Mouse (Mus musculus) midbrain, embryonic 11.5 days (tissue): ENCODE results near the gene Zbtb16. TPM values are rescaled to one million over a fixed set of nuclear protein-coding genes. Genes with fewer than 3 reads are reported as not detected.

Source experiments
- ATAC-seq: fragments of 200-750 bp; cut with Nextera tagmentation; 2 replicates; pipeline ENCODE4 v1.8.0; 2017; ENCODE audit warnings: moderate TSS enrichment, moderate library complexity; ENCODE audit not compliant: low FRiP score
- DNase-seq: peaks from one replicate; pipeline ENCODE4 v3.0.0; 2015; ENCODE audit warnings: low spot score; ENCODE audit errors: missing footprints
- H3K27ac ChIP-seq: fragments of 300-500 bp; sonication (generic); 2 replicates; pipeline ENCODE4 v1.5.1; 2014; ENCODE audit warnings: low read depth, low read length
- H3K27me3 ChIP-seq: fragments of 300-500 bp; sonication (generic); 2 replicates; pipeline ENCODE4 v1.6.1; 2014; ENCODE audit warnings: mild to moderate bottlenecking, low read length, moderate library complexity, mixed read lengths; ENCODE audit not compliant: control insufficient read depth, insufficient read depth
- H3K36me3 ChIP-seq: fragments of 300-500 bp; sonication (generic); 2 replicates; pipeline ENCODE4 v1.6.1; 2014; ENCODE audit warnings: mild to moderate bottlenecking, low read length, moderate library complexity, mixed read lengths; ENCODE audit not compliant: control insufficient read depth, insufficient read depth
- H3K4me1 ChIP-seq: fragments of 300-500 bp; sonication (generic); 2 replicates; pipeline ENCODE4 v1.6.1; 2014; ENCODE audit warnings: low read length; ENCODE audit not compliant: control insufficient read depth, insufficient read depth
- H3K4me2 ChIP-seq: fragments of 300-500 bp; sonication (generic); 2 replicates; pipeline ENCODE4 v1.6.1; 2014; ENCODE audit warnings: mild to moderate bottlenecking, moderate library complexity
- H3K4me3 ChIP-seq: fragments of 300-500 bp; sonication (generic); 2 replicates; pipeline ENCODE4 v1.5.1; 2014; ENCODE audit warnings: low read depth, low read length
- H3K9ac ChIP-seq: fragments of 300-500 bp; sonication (generic); 2 replicates; pipeline ENCODE4 v1.6.1; 2014; ENCODE audit warnings: low read length
- H3K9me3 ChIP-seq: fragments of 300-500 bp; sonication (generic); 2 replicates; pipeline ENCODE4 v1.6.1; 2016; ENCODE audit warnings: low read length; ENCODE audit not compliant: control insufficient read depth
- WGBS: fragments of 180-500 bp; shearing (Covaris S2); extraction: QIAGEN DNeasy Blood & Tissue Kit; methylation state at CpG from one replicate; pipeline ENCODE4 v1.1.7; 2014; 5-methylcytosine and 5-hydroxymethylcytosine counted together
- polyA plus RNA-seq: library from polyadenylated mRNA; unstranded; fragments of >200 nt; fragmentation: Nextera tagmentation; extraction: Ambion mirVana; gene quantifications from 2 replicates; pipeline ENCODE4 v1.2.1, GENCODE M21; 2014

The Zbtb16 gene
- polyA plus RNA-seq, 1 experiment from 2014 or later = 15.0 TPM

DNA sequence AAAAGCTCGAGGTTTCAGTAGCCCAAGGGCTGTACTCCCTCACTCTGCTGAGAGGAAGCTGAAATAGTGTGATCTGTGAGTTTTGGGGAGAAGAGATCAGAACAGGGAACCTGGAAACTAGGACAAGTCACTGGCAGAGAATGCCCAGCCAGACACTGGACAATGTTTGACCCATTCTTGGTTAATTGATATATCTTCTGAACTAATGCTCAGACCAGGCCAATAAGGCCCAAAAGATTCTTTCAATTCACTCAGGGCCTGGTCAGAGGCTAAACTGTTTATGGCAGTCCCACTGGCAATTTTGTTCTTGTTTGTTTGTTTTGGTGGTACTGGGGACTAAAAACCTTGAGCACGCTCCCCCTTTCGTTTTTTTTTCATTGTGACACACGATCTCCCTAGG, 87.8 kb downstream of the Zbtb16 start:
- Histone ChIP-seq H3K9ac (no peak overlapping the region), H3K27me3 (no peaks in the 10 kb centered on the region), H3K9me3 (no peaks in the 10 kb centered on the region), H3K4me3 (no peak overlapping the region), H3K4me1 (0 out of 2 replicates have a peak, but pooled peaks cover 2% of the 10 kb centered on the region), H3K27ac (no peak overlapping the region), H3K4me2 (no peak overlapping the region), H3K36me3 (no peaks in the 10 kb centered on the region)
- ATAC-seq = no peak
- WGBS = 80% methylated on average over 4 of the region's 4 CpGs
- DNase-seq = no peak

GRCm38 (mm10) chr9:48746506-48746905, 89.5 kb downstream of the Zbtb16 start:
- 92% methylated on average over 10 of the region's 10 CpGs for WGBS
- Histone ChIP-seq H3K27me3 (no peaks in the 10 kb centered on the region), H3K4me1 (0 out of 2 replicates have a peak, but pooled peaks cover 2% of the 10 kb centered on the region), H3K27ac (no peak overlapping the region), H3K4me2 (no peak overlapping the region), H3K9ac (no peak overlapping the region), H3K9me3 (no peaks in the 10 kb centered on the region), H3K4me3 (no peak overlapping the region), H3K36me3 (no peaks in the 10 kb centered on the region)
- no peak for ATAC-seq
- no peak for DNase-seq

DNA sequence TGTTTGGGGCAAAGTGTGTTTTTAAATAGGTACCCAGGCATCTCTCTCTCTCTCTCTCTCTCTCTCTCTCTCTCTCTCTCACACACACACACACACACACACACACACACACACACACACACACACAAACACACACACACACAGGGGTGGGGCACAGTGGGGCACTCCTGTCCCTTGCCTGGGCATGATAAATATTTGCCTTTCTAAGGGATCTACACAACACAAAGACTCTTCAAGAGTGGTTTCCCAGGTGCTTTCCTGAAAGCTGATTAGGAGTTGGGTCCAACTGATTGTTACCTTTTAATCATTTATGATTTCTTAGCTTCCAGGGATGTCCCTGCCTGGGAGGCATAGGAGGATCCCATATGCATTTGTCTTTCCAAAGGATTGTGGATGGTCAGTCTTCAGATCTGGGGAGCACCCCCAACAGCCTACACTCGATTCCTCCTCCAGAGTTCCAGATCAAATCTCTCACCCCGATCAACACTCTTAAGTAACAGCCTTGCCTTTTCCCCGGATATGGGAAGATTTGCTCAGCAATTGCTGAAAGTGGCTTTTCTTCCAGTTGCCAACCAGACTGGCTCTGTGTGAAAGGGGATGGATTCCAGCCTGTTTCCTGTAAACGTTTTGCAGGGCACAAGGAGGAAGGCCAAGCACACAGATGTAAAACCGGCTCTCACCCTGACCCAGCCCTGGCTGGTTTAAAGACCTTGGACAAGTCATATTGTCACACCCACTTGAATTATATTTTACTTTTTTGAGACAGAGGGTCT, 90.5 kb downstream of the Zbtb16 start:
- no peaks in the 10 kb centered on the region for H3K9me3 ChIP-seq
- H3K4me2 ChIP-seq = no peak overlapping the region
- 84% methylated on average over 5 of the region's 5 CpGs for WGBS
- H3K36me3 ChIP-seq = no peaks in the 10 kb centered on the region
- no peak overlapping the region for H3K4me3 ChIP-seq
- peaks cover 2% of the 10 kb centered on the region; the same call in 1 of the 2 replicates for H3K4me1 ChIP-seq
- no peak overlapping the region for H3K27ac ChIP-seq
- no peak for DNase-seq
- no peaks in the 10 kb centered on the region for H3K27me3 ChIP-seq
- no peak overlapping the region for H3K9ac ChIP-seq
- no peak for ATAC-seq

DNA sequence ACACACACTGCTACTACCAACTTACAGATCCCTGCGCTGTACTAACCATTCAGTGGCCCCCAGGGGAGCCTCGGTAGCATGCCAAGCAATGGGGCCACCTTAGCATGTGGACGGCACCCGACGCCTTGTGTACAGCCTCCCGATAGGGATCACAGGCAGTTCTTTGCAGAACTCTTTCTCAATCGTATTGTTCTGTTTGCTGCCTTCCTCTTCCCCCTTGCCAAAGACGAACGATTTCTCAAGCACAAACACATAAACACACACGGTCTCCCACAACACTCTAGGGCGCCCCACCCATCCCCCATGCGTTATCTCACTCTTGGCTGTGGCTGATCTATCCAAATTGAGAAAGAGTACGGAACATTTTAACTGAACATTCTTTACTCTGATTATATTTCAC, 91.1 kb downstream of the Zbtb16 start:
- Histone ChIP-seq H3K4me1 (peaks cover 6% of the 10 kb centered on the region; the same call in 1 of the 2 replicates), H3K4me2 (no peak overlapping the region), H3K4me3 (no peak overlapping the region), H3K36me3 (no peaks in the 10 kb centered on the region), H3K27ac (no peak overlapping the region), H3K9me3 (no peaks in the 10 kb centered on the region), H3K27me3 (no peaks in the 10 kb centered on the region), H3K9ac (no peak overlapping the region)
- no peak for ATAC-seq
- no peak for DNase-seq
- WGBS = 92% methylated on average over 13 of the region's 13 CpGs

DNA sequence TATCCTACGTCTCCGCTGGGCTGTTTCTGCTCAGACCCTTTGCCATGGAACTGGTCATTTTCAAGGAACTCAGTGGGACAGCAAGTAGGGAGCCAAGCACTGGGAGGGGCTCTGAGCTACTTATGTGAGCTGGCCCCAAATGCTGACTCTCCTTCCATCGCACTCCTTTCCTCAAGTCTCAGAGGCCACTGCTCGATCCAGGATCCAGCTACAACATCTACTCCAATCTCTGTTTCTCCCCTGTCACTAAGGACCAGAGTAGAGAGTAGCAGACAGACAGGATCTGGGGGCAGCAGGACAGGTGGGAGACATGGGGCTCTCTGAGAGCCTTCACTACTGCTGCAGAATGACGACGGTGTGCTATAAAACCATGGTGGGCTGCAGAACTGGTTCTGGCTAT, 91.6 kb downstream of the Zbtb16 start:
- no peaks in the 10 kb centered on the region for H3K36me3 ChIP-seq
- no peak overlapping the region for H3K27ac ChIP-seq
- ATAC-seq (no peak), DNase-seq (no peak)
- peaks cover 6% of the 10 kb centered on the region; the same call in 1 of the 2 replicates for H3K4me1 ChIP-seq
- H3K4me2 ChIP-seq = no peak overlapping the region
- no peak overlapping the region for H3K4me3 ChIP-seq
- 76% methylated on average over 6 of the region's 6 CpGs for WGBS
- no peaks in the 10 kb centered on the region for H3K27me3 ChIP-seq
- no peak overlapping the region for H3K9ac ChIP-seq
- no peaks in the 10 kb centered on the region for H3K9me3 ChIP-seq

DNA sequence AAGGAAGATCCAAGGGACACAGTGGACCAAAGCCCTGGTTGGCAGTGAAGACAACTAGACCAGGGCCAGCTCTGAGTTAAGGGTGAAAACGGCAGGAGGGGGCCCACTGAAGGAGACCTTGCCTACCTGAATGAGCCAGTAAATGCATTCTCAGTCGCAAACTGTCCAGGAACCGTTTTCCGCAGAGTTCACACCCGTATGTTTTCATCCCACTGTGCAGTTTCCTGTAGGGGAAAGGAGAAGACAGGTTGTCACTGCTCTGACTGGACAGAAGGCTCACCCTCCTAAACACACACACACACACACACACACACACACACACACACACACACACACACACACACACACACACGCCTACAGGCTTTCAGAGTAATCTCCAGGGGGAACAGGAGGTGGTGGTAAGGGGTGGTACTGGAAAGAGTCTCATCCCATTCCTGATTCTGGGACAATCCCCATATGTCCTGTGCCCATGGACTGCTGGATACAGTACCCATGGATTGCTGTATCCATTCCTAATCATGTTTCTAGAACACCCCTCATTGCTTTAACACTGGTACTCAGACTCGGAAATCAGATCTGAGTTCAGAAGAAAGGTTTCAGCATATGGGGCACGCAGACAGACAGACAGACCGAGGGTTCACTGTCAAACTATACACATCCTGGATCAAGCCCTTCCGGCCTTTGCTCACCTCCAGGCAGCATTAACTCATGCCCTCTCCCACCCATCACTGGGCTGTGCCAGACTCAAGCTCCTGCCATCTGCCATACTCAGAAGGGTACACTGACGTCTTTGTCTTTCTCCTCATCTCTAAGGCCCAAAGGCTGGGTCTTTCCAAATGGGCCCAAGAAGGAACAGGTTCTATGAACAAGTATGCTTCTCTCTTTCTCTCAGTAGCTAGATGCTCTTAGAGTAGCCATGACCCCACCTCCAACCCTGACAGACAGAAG, 92.4 kb downstream of the Zbtb16 start:
- H3K9ac ChIP-seq = no peak overlapping the region
- H3K36me3 ChIP-seq = no peaks in the 10 kb centered on the region
- DNase-seq (no peak), ATAC-seq (no peak)
- H3K27me3 ChIP-seq = no peaks in the 10 kb centered on the region
- peaks cover 6% of the 10 kb centered on the region; the same call in 1 of the 2 replicates for H3K4me1 ChIP-seq
- 86% methylated on average over 11 of the region's 11 CpGs for WGBS
- no peak overlapping the region for H3K27ac ChIP-seq
- no peak overlapping the region for H3K4me2 ChIP-seq
- H3K9me3 ChIP-seq = no peaks in the 10 kb centered on the region
- H3K4me3 ChIP-seq = no peak overlapping the region

DNA sequence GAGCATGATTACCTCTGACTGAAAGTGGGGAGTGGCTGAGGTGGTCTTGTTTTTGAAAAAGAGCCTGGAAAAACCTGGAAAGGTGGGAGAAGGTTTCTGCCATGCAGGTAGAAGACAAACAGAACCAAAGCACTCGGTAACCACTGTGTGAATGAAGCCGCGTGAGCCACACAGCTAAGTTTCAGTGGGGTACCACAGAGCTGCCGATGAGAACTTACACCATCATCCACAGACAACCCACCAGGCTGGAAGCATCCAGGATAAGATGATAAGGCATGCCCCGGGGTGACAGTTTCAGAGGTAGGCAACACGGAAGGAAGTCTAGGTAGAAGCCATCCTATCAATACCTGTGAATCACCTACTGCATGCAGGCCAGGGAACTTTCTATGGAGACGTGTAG, 93.9 kb downstream of the Zbtb16 start:
- no peak overlapping the region for H3K4me3 ChIP-seq
- DNase-seq (no peak), ATAC-seq (no peak)
- peaks cover 6% of the 10 kb centered on the region; the same call in 1 of the 2 replicates for H3K4me1 ChIP-seq
- H3K9ac ChIP-seq = no peak overlapping the region
- 95% methylated on average over 7 of the region's 7 CpGs for WGBS
- H3K36me3 ChIP-seq = no peaks in the 10 kb centered on the region
- H3K9me3 ChIP-seq = no peaks in the 10 kb centered on the region
- H3K27me3 ChIP-seq = no peaks in the 10 kb centered on the region
- H3K4me2 ChIP-seq = no peak overlapping the region
- H3K27ac ChIP-seq = no peak overlapping the region

DNA sequence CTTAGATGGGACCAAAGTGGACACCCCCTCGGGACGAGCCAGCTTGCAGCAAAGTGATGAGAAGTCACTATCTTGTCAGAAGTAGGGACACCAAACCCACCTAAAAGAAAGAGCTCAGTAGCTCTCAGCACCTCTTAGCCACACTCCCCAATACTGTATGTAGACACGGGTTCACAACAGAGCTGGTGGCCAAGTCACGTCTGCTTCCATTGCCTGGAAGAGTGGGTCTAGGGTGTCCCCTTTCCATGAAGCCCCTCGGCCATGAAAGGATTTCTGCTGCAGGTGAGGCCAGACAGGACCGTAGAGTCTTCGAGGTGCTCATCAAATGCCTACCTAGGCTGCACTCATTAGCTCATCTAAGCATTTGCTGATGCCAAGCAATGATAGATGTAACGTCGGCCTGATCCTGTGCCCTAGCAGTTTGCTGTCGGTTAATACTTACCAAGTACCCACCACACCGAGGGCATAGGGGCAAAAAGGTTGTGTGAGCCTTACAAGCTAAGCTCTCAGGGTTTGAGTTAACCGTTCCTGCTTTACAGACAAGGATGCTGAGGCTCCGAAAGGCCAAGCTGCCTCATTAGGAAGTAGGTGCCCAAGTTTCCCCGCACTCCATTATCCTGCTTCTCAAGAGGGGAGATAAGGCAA, 94.5 kb downstream of the Zbtb16 start:
- Histone ChIP-seq H3K27me3 (no peaks in the 10 kb centered on the region), H3K4me1 (peaks cover 11% of the 10 kb centered on the region), H3K36me3 (no peaks in the 10 kb centered on the region), H3K4me3 (no peak overlapping the region), H3K4me2 (no peak overlapping the region), H3K27ac (no peak overlapping the region), H3K9ac (no peak overlapping the region), H3K9me3 (no peaks in the 10 kb centered on the region)
- no peak for DNase-seq
- 95% methylated on average over 14 of the region's 14 CpGs for WGBS
- ATAC-seq = no peak
